Mouse (Mus musculus): ENCODE measurements around the gene Gm128. TPM values are rescaled to one million over a fixed set of nuclear protein-coding genes. Genes with fewer than 3 reads are reported as not detected.

Gene Gm128
- 0.11 and 0.15 TPM in 2 replicates for polyA plus RNA-seq (2015; fragmentation: Nextera tagmentation; extraction: Ambion mirVana)

- Histone ChIP-seq H3K4me1 (no peaks in the 10 kb centered on the region), H3K36me3 (peaks cover 22% of the 10 kb centered on the region), H3K4me3 (no peak within 1 kb of the TSS), H3K27ac (replicated peaks) (no peak within 1 kb of the TSS), H3K9me3 (no peaks in the 10 kb centered on the region), H3K9ac (replicated peaks) (no peak within 1 kb of the TSS), H3K4me2 (replicated peaks) (no peak within 1 kb of the TSS), H3K27me3 (no peaks in the 10 kb centered on the region)
- no peak for ATAC-seq (replicated peaks)
- 77% methylated on average over 7 of the region's 7 CpGs for WGBS
Observed at GRCm38 (mm10) chr3:95241498-95241897, at the start of gene Gm128. Gm128 (minus strand) TSS chr3:95241598.

DNA sequence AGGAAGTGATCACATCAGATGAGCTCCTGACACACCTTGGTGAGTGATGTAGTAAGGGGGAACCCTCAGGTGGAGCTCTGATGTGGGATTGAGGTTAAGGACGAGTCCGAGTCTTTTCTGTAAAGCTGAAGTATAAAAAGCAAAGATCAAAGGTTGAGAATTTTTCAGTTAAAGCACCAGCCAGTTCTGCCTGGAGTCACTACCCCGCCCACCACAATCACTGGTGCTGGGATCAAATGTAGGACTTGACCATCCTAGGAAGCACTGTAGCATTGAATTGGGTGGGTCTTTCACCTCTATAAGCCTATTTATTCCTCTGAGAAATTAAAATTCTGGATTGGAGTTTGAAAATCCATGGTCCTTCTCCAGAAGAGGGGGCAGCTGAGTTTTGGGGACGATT is 49.6 kb upstream of the Gm128 start:
- no peak overlapping the region for H3K4me3 ChIP-seq
- H3K9me3 ChIP-seq = no peaks in the 10 kb centered on the region
- no peak overlapping the region for H3K27ac ChIP-seq (replicated peaks)
- H3K27me3 ChIP-seq = no peaks in the 10 kb centered on the region
- H3K36me3 ChIP-seq = peaks cover 51% of the 10 kb centered on the region
- no peak overlapping the region for H3K9ac ChIP-seq (replicated peaks)
- ATAC-seq (replicated peaks) = no peak
- H3K4me1 ChIP-seq = no peaks in the 10 kb centered on the region
- no peak overlapping the region for H3K4me2 ChIP-seq (replicated peaks)
- 86% methylated on average over 4 of the region's 4 CpGs for WGBS

GRCm38 (mm10) chr3:95290156-95290555 is 48.8 kb upstream of the Gm128 start:
- no peak overlapping the region for H3K9ac ChIP-seq (replicated peaks)
- H3K27me3 ChIP-seq = no peaks in the 10 kb centered on the region
- no peaks in the 10 kb centered on the region for H3K9me3 ChIP-seq
- no peaks in the 10 kb centered on the region for H3K4me1 ChIP-seq
- no peak for ATAC-seq (replicated peaks)
- H3K4me3 ChIP-seq = no peak overlapping the region
- WGBS = 82% methylated on average over 6 of the region's 6 CpGs
- H3K4me2 ChIP-seq (replicated peaks) = no peak overlapping the region
- peaks cover 47% of the 10 kb centered on the region for H3K36me3 ChIP-seq
- H3K27ac ChIP-seq (replicated peaks) = no peak overlapping the region

DNA sequence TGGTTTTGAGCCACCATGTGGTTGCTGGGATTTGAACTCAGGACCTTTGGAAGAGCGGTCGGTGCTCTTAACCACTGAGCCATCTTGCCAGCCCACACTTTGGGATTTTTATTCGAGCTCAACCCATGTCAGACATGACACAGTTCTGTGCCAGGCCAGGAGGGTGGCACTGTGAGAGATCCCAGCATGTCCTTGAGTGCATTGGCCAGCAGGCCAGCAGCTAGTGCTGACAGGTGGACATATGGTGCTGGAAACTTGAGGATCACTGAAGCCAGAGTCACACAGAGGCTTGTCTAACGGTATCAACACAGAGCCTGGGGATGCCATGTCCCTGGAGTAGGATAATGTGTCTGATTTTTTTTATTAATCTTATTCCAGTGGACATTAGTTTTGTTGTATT is 48.0 kb upstream of the Gm128 start:
- Histone ChIP-seq H3K27ac (replicated peaks) (no peak overlapping the region), H3K36me3 (peaks cover 41% of the 10 kb centered on the region), H3K4me1 (peaks cover 6% of the 10 kb centered on the region), H3K9ac (replicated peaks) (no peak overlapping the region), H3K27me3 (no peaks in the 10 kb centered on the region), H3K4me2 (replicated peaks) (no peak overlapping the region), H3K9me3 (no peaks in the 10 kb centered on the region), H3K4me3 (no peak overlapping the region)
- 88% methylated on average over 4 of the region's 4 CpGs for WGBS
- no peak for ATAC-seq (replicated peaks)

DNA sequence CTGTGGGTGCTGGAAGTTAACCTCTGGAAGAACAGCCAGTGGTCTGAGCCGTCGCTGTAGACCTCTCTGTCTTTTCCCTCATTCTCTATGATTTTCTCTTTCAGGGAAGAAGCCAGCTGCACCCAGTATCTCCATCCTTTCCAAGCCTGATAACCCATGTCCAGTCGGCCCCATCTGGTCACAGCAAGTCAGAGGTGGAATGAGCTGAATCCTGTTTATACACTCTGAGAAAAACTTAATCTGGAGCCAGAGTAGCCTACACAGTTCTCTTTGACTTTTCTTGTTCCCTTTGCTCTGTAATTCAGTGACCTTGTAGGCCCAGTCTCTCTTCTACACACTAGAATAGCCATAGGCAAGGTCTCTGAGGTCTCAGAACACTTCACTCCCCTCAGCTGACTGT is 46.1 kb upstream of the Gm128 start:
- peaks cover 25% of the 10 kb centered on the region for H3K36me3 ChIP-seq
- WGBS = 94% methylated on average over 3 of the region's 3 CpGs

GRCm38 (mm10) chr3:95286510-95286909 is 45.1 kb upstream of the Gm128 start:
- H3K9ac ChIP-seq (replicated peaks) = no peak overlapping the region
- 89% methylated on average over 7 of the region's 7 CpGs for WGBS
- ATAC-seq (replicated peaks) = no peak

More for the DNA sequence above, 46.1 kb upstream of the Gm128 start:
- H3K4me1 ChIP-seq = peaks cover 17% of the 10 kb centered on the region
- H3K4me3 ChIP-seq = no peak overlapping the region
- H3K27me3 ChIP-seq = no peaks in the 10 kb centered on the region
- ATAC-seq (replicated peaks) = no peak
- no peak overlapping the region for H3K4me2 ChIP-seq (replicated peaks)
- H3K9ac ChIP-seq (replicated peaks) = no peak overlapping the region
- H3K9me3 ChIP-seq = no peaks in the 10 kb centered on the region
- no peak overlapping the region for H3K27ac ChIP-seq (replicated peaks)

DNA sequence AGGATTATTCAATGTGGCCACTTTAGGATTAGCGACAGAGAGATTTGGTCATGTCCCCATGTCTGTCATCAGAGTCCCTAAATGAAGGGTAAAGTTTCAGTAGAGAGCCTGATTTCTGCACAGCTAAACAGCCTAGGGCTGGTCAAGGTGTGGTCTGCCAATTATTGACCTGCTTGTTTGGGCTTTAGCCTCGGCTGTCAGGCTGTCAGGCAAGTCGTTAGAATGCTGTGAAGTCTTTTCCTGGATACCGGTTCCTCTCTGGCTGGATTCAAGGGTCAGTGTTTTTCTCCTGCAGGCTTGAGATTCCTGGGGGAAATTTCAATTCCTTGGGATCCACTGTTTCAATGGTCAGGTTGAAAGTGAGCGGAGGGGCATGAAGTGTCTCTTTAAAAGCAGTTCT is 44.6 kb upstream of the Gm128 start:
- 66% methylated on average over 5 of the region's 5 CpGs for WGBS
- Histone ChIP-seq H3K36me3 (peaks cover 12% of the 10 kb centered on the region), H3K4me1 (peaks cover 28% of the 10 kb centered on the region), H3K27ac (replicated peaks) (no peak overlapping the region), H3K4me3 (no peak overlapping the region), H3K9me3 (no peaks in the 10 kb centered on the region), H3K4me2 (replicated peaks) (no peak overlapping the region), H3K9ac (replicated peaks) (no peak overlapping the region), H3K27me3 (no peaks in the 10 kb centered on the region)
- no peak for ATAC-seq (replicated peaks)

More at GRCm38 (mm10) chr3:95286510-95286909, 45.1 kb upstream of the Gm128 start:
- H3K27me3 ChIP-seq = no peaks in the 10 kb centered on the region
- H3K4me1 ChIP-seq = peaks cover 25% of the 10 kb centered on the region
- H3K4me2 ChIP-seq (replicated peaks) = no peak overlapping the region
- H3K4me3 ChIP-seq = no peak overlapping the region
- H3K36me3 ChIP-seq = peaks cover 17% of the 10 kb centered on the region
- no peak overlapping the region for H3K27ac ChIP-seq (replicated peaks)
- H3K9me3 ChIP-seq = no peaks in the 10 kb centered on the region

DNA sequence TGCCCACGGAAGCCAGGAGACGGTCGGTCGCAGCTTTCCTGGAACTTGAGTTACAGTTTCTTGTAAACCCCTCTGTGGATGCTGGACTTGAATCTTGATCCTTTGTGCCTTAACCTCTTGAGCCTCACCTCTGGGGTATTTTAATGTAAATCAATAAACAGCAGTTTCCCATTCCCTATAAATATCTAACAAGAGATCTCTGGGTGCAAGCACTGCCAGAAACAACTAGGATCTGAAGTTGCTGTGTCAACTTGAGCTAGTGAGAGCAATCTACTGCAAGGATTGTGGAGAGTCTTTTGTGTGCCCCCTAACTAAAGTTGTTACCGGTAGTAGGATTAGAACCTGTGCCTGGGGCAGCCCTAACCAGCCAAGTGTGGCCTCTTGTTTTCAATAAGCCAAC is 44.0 kb upstream of the Gm128 start:
- Histone ChIP-seq H3K27ac (replicated peaks) (no peak overlapping the region), H3K4me1 (peaks cover 34% of the 10 kb centered on the region), H3K9me3 (no peaks in the 10 kb centered on the region), H3K27me3 (no peaks in the 10 kb centered on the region), H3K4me2 (replicated peaks) (no peak overlapping the region), H3K4me3 (no peak overlapping the region), H3K9ac (replicated peaks) (no peak overlapping the region), H3K36me3 (peaks cover 12% of the 10 kb centered on the region)
- no peak for ATAC-seq (replicated peaks)
- WGBS = 91% methylated on average over 5 of the region's 5 CpGs

DNA sequence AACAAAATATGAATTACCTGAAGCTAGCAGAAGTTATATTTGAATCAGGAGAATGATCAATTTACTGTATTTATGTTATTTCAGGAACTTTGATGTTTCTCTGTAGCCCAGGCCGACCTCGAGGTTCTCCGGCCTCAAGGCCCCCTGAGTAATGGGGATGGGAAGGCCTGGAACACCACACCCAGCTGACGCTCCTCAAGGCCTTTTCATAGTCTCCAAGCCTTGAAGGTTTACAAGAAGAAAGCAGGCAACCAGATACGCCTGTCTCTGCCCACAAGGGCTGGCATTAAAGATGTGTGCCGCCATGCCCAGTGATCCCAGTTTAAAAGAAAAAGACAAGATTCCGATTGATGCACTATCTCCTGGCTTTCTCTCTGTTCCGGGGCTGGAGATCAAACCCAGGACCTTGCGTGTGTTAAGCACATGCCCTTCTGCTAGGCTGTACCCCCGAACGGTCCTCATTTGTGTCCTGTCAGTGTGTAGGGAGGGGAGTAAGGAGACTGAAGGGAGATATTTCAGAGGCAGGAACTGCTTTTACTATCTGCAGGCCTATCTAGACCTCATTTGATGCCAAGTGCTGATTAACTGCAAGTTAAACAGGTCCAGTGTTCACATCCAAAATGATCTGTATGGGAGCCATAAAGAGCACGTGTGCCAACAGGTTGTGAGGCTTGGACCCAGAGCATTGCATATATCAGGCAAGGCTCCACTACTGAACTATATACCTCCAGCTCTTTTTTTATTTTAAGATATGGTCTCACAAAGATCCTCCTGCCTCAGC is 43.3 kb upstream of the Gm128 start:
- Histone ChIP-seq H3K9me3 (no peaks in the 10 kb centered on the region), H3K4me2 (replicated peaks) (peak overlapping the region; percentile 76), H3K27ac (replicated peaks) (no peak overlapping the region), H3K27me3 (no peaks in the 10 kb centered on the region), H3K4me3 (peak overlapping the region; percentile 67), H3K4me1 (peaks cover 36% of the 10 kb centered on the region), H3K36me3 (peaks cover 8% of the 10 kb centered on the region), H3K9ac (replicated peaks) (no peak overlapping the region; the same call in 1 of the 2 replicates)
- WGBS = 91% methylated on average over 12 of the region's 12 CpGs
- ATAC-seq (replicated peaks) = no peak

GRCm38 (mm10) chr3:95284062-95284461 is 42.7 kb upstream of the Gm128 start:
- Histone ChIP-seq H3K27me3 (no peaks in the 10 kb centered on the region), H3K27ac (replicated peaks) (peak overlapping the region; percentile 96), H3K4me3 (peak overlapping the region; percentile 67), H3K4me1 (peaks cover 39% of the 10 kb centered on the region), H3K4me2 (replicated peaks) (peak overlapping the region; percentile 76), H3K36me3 (peaks cover 8% of the 10 kb centered on the region), H3K9me3 (no peaks in the 10 kb centered on the region), H3K9ac (replicated peaks) (peak overlapping the region; percentile 73)
- 28% methylated on average over 1 of the region's 1 CpGs for WGBS
- no peak for ATAC-seq (replicated peaks)

DNA sequence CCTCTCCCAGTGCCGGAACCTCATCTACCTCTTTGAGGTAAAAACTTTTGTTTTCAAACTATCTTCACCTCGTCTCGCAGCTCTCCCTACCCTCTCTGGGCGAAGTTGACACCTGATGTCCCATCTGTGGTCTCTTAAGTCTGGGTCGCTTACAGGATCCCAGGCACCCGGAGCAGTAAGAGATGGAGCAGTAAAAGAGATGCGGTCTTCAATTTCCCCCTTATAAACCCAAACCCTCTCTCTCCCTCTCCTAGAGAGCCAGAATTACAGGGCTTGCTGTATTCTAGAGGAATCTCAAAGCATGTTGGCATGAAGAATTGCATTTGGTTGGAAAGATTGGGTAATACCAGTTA is 42.2 kb upstream of the Gm128 start:
- H3K4me2 ChIP-seq (replicated peaks) = peak overlapping the region; percentile 76
- H3K4me1 ChIP-seq = peaks cover 39% of the 10 kb centered on the region
- 3% methylated on average over 7 of the region's 7 CpGs for WGBS
- H3K9me3 ChIP-seq = no peaks in the 10 kb centered on the region
- peak overlapping the region; percentile 67 for H3K4me3 ChIP-seq
- no peaks in the 10 kb centered on the region for H3K27me3 ChIP-seq
- peak overlapping the region; percentile 96 for H3K27ac ChIP-seq (replicated peaks)
- no peak for ATAC-seq (replicated peaks)
- peak overlapping the region; percentile 73 for H3K9ac ChIP-seq (replicated peaks)
- peaks cover 8% of the 10 kb centered on the region for H3K36me3 ChIP-seq

GRCm38 (mm10) chr3:95282865-95283588 is 41.6 kb upstream of the Gm128 start:
- Histone ChIP-seq H3K4me1 (peaks cover 39% of the 10 kb centered on the region), H3K27me3 (no peaks in the 10 kb centered on the region), H3K9ac (replicated peaks) (peak overlapping the region; percentile 73), H3K27ac (replicated peaks) (peak overlapping the region; percentile 96), H3K9me3 (no peaks in the 10 kb centered on the region), H3K4me2 (replicated peaks) (peak overlapping the region; percentile 76), H3K4me3 (peak overlapping the region; percentile 67), H3K36me3 (peaks cover 6% of the 10 kb centered on the region)
- ATAC-seq (replicated peaks) = peak; percentile 64
- WGBS = under 1% methylated on average over 49 of the region's 51 CpGs

Data from forebrain, embryonic 15.5 days (tissue).